Mouse (Mus musculus): ENCODE measurements around the gene Tmem200a. TPM values are rescaled to one million over a fixed set of nuclear protein-coding genes. Genes with fewer than 3 reads are reported as not detected.
"Not testable (repeated sequence)": the region's sequence is repeated elsewhere in the genome, so short reads cannot be mapped to it uniquely, and the experiment has no call there.

Tmem200a gene
- total RNA-seq, 2 experiments from 2014 or later, result 13.5 to 18.4 TPM

DNA sequence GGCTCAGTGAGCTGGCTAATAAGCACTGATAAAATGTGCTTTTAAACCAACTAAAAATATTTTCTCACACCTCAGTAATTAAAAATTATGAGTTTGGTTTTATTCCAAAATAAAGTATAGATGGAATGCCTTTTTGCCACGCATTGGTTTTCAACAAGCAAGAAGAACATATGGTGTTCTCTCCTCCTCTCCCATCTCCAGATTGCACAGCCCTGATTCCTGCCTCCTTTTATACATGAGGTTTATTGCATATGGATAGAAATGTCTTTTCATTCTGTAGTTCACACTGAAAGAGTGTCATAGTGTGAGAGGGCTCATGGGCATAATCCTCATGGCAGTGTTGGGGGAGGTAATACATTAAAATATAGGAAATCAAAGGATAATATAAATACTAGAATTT is 96.2 kb downstream of the Tmem200a start:
- no peak for DNase-seq

DNA sequence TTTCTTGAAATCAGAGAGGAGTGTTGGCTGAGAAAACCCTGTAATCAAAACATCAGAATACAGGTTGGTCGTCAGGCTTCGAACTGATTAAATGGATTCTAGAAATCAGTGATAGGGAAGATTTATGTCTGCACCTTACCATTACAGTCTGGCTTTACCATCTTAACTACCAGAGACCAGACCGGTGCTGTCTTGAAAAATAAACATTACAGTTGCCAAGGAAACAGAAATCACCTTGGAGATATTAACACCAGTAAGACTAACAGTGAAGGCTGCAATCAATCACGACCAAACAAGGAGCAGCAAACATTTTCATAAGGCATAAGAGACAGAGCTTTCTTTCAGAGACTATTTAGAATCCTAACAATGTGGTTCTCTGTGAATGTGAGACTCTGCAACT is 116.0 kb downstream of the Tmem200a start:
- no peak for DNase-seq

DNA sequence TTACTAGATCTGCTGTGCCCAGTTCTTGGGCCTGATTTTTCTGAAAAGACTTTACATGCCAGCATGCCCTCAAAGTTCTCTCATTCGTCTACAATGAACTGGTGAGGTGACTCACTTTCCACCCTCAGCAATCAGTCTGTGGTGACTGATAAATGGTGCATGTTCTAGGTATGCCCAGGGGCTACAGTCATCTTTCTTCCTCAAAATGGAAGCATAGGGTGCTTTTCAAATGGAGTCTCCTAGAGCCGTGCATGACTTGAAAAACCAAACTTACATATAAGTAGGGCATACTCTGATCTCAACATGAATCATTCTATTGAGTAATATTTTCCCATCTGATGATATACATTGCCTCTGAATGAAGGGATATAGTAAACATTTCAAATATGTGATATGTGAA is 117.8 kb downstream of the Tmem200a start:
- DNase-seq, result no peak

DNA sequence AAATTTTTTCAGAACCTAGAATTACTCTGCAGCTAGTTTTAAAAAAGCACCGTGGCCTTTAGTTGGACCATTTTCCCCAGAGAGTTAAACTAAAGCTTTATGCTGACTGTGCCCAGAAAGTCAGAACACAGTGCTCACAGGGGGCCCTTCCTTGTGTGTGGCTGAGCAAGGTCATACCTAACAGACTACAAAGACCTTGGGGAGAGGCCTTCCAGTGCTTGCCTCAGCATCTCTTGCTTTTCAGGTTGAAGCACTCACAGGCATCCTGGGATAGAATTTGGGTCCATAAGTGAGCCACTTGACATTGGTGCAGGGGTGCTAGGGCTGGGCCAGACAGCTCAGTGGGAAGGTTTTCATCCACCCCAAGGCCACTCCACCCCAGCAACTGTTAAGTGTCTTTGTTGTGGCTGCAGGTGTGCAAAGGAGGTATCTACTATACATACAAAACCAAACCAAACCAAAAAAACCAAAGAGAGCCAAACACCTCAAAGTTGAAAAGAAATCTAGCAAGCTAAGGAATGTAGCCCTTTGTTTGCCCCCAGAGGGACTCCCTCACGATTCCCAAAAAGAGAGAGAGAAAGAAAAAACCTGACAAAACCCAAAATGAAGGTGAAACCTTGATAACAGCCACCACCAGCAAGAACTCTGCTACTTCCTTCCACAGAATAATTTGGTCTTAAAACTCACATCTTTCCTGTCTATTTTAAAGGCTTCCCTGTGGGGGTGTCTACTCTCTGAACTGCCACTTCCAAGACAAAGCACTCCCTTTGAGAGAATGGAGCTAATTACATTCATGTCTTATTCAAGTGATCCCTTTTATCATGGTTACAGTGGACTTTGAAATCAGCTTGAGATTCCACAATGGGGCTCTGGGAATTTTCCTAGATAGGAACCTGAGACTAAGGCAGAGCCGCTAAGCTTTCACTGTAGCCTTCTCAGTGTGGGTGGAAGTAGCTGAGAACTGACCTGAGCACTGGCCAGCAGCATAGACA is 119.8 kb downstream of the Tmem200a start:
- DNase-seq, result no peak

- DNase-seq, result no peak
Measured at GRCm38 (mm10) chr10:25954641-25955228, 124.1 kb downstream of the Tmem200a start.

- no peak for DNase-seq
Measured at GRCm38 (mm10) chr10:25952838-25953237, 126.0 kb downstream of the Tmem200a start.

DNA sequence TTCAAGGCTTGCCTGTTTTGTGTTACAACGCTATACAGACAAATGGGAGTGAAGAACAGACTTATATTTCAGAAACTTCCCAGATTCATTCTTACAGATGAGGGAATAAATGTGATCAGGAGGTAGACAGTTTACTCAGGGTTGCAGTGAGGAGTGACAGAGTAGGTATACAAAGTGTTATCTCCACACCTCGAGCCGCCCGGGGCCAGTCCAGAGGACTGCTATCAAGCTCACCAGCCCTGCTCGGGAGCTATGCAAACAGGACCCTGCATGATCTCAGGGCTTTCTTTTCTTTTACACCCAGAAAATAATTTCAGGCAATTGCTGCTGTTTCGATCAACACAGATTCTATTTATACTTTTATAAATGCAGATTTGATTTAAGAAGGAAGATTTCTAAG is 126.7 kb downstream of the Tmem200a start:
- no peak for DNase-seq

- no peak for DNase-seq
Measured at GRCm38 (mm10) chr10:25945866-25946265, 133.0 kb downstream of the Tmem200a start.

DNA sequence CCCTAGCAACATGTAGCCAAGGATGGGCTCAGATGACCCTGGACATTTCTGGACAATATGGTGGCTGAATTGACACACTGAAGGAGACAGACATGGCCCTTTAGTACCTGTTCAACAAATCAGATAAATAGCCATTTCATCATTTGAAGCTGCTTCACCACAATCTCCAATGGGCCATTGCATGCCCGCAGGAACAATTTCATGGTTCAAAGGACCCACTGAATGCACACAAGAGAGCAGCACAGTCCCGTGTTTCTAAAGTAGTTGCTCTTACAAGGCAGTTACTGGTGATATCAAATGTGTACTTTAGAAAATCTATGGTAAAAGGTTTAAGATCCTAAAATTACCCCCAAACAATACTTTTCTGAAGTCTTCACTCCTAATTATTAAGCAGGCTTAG is 134.2 kb downstream of the Tmem200a start:
- DNase-seq, result no peak

- DNase-seq, result no peak
Measured at GRCm38 (mm10) chr10:25931796-25932195, 147.1 kb downstream of the Tmem200a start.

DNA sequence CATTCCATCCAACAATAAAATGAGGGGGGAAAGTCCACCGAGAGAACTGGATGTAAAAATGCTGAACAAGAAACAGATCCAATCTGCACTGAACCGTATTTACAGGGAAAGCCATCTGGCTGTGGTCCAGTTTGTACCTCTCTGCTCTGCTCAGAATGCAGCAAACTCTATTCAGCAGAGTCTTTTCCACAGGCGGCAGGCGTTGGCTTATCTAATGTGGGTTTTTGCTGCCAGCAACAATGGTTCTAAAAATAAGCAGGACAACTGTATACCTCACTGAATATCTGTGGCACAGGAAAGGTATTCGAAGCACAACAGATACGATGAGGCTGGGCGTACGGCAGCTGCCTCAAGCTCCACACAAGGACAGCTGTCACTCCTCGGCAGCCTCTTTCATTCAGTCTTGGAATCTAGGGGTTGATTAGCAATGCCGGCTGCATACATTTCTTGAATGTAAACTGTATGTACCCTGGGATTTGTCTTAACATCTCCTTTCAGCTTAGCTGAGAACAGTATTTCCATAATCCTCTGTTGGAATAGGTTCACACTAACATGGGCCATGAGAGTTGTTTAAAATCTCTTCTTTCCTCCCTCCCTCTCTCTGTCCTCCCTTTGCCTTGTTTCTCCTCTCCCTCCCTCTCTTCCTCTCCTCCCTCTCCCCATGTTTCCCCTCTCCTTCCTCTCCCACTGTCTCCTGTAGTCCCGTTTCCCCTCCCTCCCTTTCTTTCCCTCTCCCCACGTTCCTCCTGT is 149.3 kb downstream of the Tmem200a start:
- no peak for DNase-seq

- DNase-seq, result no peak
Measured at GRCm38 (mm10) chr10:25928861-25929368, 149.9 kb downstream of the Tmem200a start.

DNA sequence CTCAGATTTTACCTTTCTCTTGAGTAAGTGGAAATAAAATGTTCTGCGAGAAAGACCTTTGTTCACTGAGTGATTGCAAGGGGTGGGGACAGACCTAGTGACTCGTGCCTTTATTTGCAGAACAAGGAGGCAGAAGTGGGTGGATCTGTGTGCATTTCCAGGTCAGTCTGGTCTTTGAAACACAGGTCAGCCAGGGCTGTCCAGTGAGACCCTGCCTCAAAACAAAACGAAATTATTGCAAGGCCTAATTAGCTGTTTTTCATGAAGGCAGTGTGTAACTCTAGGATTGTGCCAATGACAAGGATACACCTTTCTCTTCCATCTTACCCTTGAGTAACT is 150.4 kb downstream of the Tmem200a start:
- DNase-seq, result no peak

- DNase-seq, result no peak
Measured at GRCm38 (mm10) chr10:25927553-25928447, 151.1 kb downstream of the Tmem200a start.

GRCm38 (mm10) chr10:25920640-25921278 is 158.1 kb downstream of the Tmem200a start:
- no peak for DNase-seq

DNA sequence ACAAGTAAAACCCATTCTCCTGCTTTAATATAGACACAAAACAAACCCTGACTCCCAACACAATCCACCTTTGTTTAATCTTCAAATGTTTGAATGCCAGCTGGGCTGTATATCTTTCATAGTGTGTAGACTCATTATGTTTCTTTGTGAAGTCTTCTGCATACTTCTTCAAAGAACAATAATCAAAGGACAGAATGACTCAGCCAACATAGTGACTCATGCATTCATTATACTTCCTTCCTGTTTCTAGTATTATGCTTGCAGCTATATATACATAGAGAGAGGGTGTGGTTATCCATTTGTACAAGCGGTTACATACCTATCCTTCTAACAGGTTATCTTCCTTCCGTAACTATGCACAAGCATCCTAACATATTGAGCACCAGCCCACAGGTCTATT is 160.7 kb downstream of the Tmem200a start:
- DNase-seq, result no peak

- DNase-seq, result no peak
Measured at GRCm38 (mm10) chr10:25910270-25910669, 168.6 kb downstream of the Tmem200a start.

DNA sequence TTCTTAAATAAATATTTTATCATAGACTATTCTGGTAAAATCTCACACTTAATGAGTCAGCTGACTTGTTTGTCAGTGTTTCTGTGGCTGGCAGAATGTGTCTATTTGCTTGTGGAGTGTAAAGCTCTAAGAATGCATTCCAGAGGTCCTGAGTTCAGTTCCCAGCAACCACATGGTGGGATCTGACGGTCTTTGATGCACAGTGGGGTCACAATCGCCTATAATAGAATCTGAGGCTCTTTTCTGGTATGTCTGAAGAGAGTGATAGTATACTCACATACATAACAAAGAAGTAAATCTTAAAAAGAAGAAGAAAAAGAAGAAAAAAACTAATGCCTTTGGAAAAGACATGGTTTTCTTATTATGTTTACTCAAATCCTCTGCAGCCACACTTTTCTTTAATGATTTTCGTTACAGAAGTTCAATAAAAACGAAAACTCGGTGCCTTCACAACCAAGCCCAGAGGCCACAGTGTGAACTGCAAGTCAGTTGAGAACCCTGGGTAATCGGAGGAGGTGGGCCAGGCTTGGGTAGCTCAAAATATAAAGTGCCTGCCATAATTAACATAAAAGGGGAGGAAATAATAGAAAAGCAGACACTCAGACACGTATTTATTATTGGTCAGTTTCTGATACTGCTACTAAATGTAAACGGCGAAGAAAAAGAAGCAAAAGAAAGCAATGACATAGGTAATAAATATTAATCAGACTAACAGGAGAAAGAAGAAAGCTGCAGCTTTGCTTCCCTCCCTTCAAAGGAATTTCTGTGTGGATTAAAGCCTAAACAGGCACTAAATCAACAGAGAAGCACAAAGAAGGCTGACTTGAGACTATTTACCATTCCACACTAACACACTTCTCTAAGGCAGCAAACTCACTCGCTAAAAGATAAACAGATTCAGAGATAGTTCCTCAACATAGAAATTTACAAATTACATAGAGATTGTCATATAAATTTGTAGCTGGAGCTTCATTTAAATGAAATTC is 170.5 kb downstream of the Tmem200a start:
- DNase-seq, result no peak

DNA sequence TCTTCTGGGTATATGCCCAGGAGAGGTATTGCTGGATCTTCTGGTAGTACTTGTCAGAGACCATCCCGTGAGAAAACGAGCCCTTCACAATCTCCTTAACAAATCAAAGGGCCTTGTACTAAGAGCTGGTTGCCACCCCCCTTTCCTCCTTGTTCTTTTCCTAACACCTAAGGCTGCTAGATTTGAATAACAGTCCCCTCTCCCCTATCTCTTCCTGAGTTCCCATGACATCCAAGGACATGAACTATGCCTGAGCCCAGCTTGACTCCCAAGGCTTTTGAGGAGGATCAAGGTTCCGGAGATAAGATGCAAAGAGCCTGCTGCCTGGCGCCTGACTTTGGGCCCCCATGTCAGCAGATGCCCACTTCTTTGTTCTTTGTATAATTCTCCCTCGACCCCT is 184.7 kb downstream of the Tmem200a start:
- not testable (repeated sequence) for DNase-seq

DNA sequence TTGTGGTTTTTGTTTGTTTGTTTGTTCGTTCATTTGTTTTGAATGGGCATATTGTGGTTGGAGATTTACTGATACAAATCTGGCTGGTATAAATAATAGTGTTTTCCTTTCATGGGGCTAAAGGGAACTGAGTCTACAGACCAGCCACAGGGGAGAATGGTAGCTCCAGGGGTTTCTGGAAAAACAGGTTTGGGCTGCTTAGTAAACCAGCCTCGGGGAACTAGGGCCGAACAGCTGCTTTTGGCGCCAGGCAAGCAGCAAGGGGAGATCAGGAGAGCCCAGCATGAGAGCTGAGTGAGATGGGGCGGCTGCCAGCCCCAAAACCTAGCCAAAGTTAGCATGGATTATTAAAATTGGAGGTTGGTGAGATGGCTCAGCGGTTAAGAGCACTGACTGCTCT is 191.6 kb downstream of the Tmem200a start:
- no peak for DNase-seq

Data from adrenal gland, postnatal 10 days (tissue).